9 mouse cellular contexts compared by ENCODE assay signal in the genomic region with DNA sequence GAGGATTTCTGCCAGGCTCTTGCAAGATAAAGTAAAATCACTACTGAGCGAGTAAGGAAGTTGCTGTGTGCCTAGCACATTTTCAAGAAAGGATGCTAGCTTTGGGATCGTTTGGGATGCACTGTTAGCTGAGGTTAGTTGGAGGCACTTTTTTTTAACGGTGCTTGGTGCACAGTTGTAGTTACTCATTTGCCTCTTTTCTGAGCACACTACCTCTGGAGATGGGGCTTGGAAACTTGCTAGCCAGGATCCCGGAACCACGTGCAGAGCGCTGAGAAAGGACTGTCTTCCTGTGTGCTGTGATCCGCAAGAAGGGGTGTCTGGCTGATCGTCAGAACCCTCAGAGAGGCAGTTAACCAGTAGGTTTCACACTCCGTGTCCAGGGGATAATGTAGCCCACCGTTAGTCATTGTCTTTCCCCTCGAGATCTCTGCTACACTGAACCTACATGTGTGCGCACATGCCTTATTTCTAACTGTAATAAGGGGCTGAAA. TPM values are rescaled to one million over a fixed set of nuclear protein-coding genes. Genes with fewer than 3 reads are reported as not detected.
A peak's percentile ranks its signal among the peaks of the same experiment; 100 is the strongest.
DNase-seq lines count a peak whose midpoint lies in the region; ATAC-seq and TF ChIP-seq lines count a peak whose summit lies in the region.
"Had no signal": no experiment of that assay in that cellular context is flagged by ENCODE, and none has a peak within 500 bp of the region (broad histone marks: within the 10 kb centered on the region; RNA-seq: fewer than 3 reads in every experiment).

No protein-coding gene starts in this region.

- peaks cover 34% of the 10 kb centered on the region for H3K27me3 ChIP-seq in heart, embryonic 15.5 days
- peaks cover 54% of the 10 kb centered on the region for H3K27me3 ChIP-seq in embryonic facial prominence, embryonic 10.5 days (replicated peaks; ENCODE audit: low read depth, poor library complexity, severe bottlenecking)
- no peaks in the 10 kb centered on the region for H3K27me3 ChIP-seq in kidney, adult 2 months (replicated peaks; ENCODE audit: control insufficient read depth, insufficient read depth, low read length)
- 0 out of 2 replicates have a peak, but pooled peaks cover 9% of the 10 kb centered on the region for H3K27me3 ChIP-seq in midbrain, embryonic 15.5 days (replicated peaks)
- H3K27me3 ChIP-seq: Patski had no signal

- no peak for TF ChIP-seq CTCF in kidney, adult 2 months (conservative IDR thresholded peaks at IDR 0.05; ENCODE audit: insufficient read depth, insufficient read length, low read depth, low read length)

- DNase-seq in heart, adult 9 months (ENCODE audit: low spot score in 2 of 2), result no peak
- DNase-seq in embryonic facial prominence, embryonic 10.5 days (ENCODE audit: low spot score), result peak; percentile 44
- DNase-seq in kidney, adult 2 months, result peak; percentile 68
- no peak for DNase-seq in gastrocnemius, postnatal 4 days (ENCODE audit: low spot score in 2 of 2)
- DNase-seq in ovary, postnatal 36 days (ENCODE audit: low spot score), result no peak
- DNase-seq in cerebellum, postnatal 10 days, result no peak

- H3K9me3 ChIP-seq in heart, embryonic 15.5 days (replicated peaks), result no peaks in the 10 kb centered on the region
- H3K9me3 ChIP-seq in embryonic facial prominence, embryonic 10.5 days, result no peaks in the 10 kb centered on the region
- no peaks in the 10 kb centered on the region for H3K9me3 ChIP-seq in midbrain, embryonic 15.5 days

- H3K4me3 ChIP-seq in heart, embryonic 15.5 days, result peak overlapping the region; percentile 42
- peak overlapping the region; percentile 59 for H3K4me3 ChIP-seq in embryonic facial prominence, embryonic 10.5 days
- peak overlapping the region; percentile 48 for H3K4me3 ChIP-seq in kidney, adult 2 months (ENCODE audit: insufficient read depth, low read depth, low read length)
- H3K4me3 ChIP-seq in midbrain, embryonic 15.5 days, result peak overlapping the region; percentile 31

- no peak for ATAC-seq in heart, embryonic 15.5 days (replicated peaks; ENCODE audit: insufficient number of reproducible peaks, insufficient read depth, low FRiP score, low read depth)
- no peak for ATAC-seq in midbrain, embryonic 15.5 days (replicated peaks)

- no peak overlapping the region for H3K9ac ChIP-seq in heart, embryonic 15.5 days
- no peak overlapping the region for H3K9ac ChIP-seq in midbrain, embryonic 15.5 days

- peaks cover 16% of the 10 kb centered on the region for H3K4me1 ChIP-seq in heart, embryonic 15.5 days (replicated peaks)
- H3K4me1 ChIP-seq in embryonic facial prominence, embryonic 10.5 days, result peaks cover 19% of the 10 kb centered on the region
- peaks cover 12% of the 10 kb centered on the region; the same call in 1 of the 2 replicates for H3K4me1 ChIP-seq in kidney, adult 2 months (ENCODE audit: control insufficient read depth, insufficient read depth, low read length)
- H3K4me1 ChIP-seq in midbrain, embryonic 15.5 days, result peaks cover 17% of the 10 kb centered on the region; the same call in 1 of the 2 replicates

- H3K36me3 ChIP-seq in heart, embryonic 15.5 days, result no peaks in the 10 kb centered on the region
- no peaks in the 10 kb centered on the region for H3K36me3 ChIP-seq in embryonic facial prominence, embryonic 10.5 days (replicated peaks)
- H3K36me3 ChIP-seq in kidney, adult 2 months (ENCODE audit: control insufficient read depth, insufficient read depth, low read length), result no peaks in the 10 kb centered on the region
- H3K36me3 ChIP-seq in midbrain, embryonic 15.5 days (replicated peaks), result no peaks in the 10 kb centered on the region

- WGBS in heart, embryonic 15.5 days, result 23% methylated on average over 12 of the region's 12 CpGs
- 14% methylated on average over 12 of the region's 12 CpGs for WGBS in embryonic facial prominence, embryonic 10.5 days
- WGBS in kidney, adult 2 months, result 8% methylated on average over 12 of the region's 12 CpGs
- 13% methylated on average over 12 of the region's 12 CpGs for WGBS in midbrain, embryonic 15.5 days

- H3K27ac ChIP-seq in heart, embryonic 15.5 days, result no peak overlapping the region
- H3K27ac ChIP-seq in embryonic facial prominence, embryonic 10.5 days (replicated peaks), result peak overlapping the region; percentile 57
- H3K27ac ChIP-seq in kidney, adult 2 months (ENCODE audit: insufficient read depth, low read depth, low read length), result peak overlapping the region; percentile 95
- no peak overlapping the region for H3K27ac ChIP-seq in midbrain, embryonic 15.5 days

- peak overlapping the region; percentile 77 for H3K4me2 ChIP-seq in heart, embryonic 15.5 days
- H3K4me2 ChIP-seq in midbrain, embryonic 15.5 days, result peak overlapping the region; percentile 54

- TF ChIP-seq POLR2A in kidney, adult 2 months (IDR thresholded peaks at IDR 0.05; ENCODE audit: low read depth, low read length), result no peak

RNA-seq across cellular contexts. Expression of a gene that starts 0.6 kb away (rescaled TPM):
- 0.39 and 1.3 TPM in 2 replicates for polyA plus RNA-seq in heart, embryonic 15.5 days (2015; fragmentation: Nextera tagmentation; extraction: Ambion mirVana)
- 5.6 and 6.5 TPM in 2 replicates for polyA plus RNA-seq in embryonic facial prominence, embryonic 10.5 days (2016; fragmentation: Nextera tagmentation; extraction: Ambion mirVana)
- polyA plus RNA-seq in kidney, adult 2 months (2012; rRNA removed), result 295 and 328 TPM in 2 replicates
- 1.2 and 2.3 TPM in 2 replicates for polyA plus RNA-seq in midbrain, embryonic 15.5 days (2015; fragmentation: Nextera tagmentation; extraction: Ambion mirVana)
- total RNA-seq in gastrocnemius, postnatal 4 days (2021), result 1 to 10 TPM; 1.4 to 2.2 TPM

Comparison
In these comparisons a context has a peak if more than half of its experiments do, and no peak if none do; other contexts are left out.
1. H3K27ac ChIP-seq: peak in embryonic facial prominence, embryonic 10.5 days (single experiment) and kidney, adult 2 months (single experiment); none in heart, embryonic 15.5 days (single experiment) and midbrain, embryonic 15.5 days (single experiment).
2. DNase-seq: peak in embryonic facial prominence, embryonic 10.5 days (single experiment) and kidney, adult 2 months (single experiment); none in heart, adult 9 months (0 of 2), gastrocnemius, postnatal 4 days (0 of 2), ovary, postnatal 36 days (single experiment) and cerebellum, postnatal 10 days (0 of 2).
3. RNA of a gene that starts 0.6 kb away (polyA plus RNA-seq): 295 to 328 TPM in kidney, adult 2 months; 5.6 to 6.5 TPM in embryonic facial prominence, embryonic 10.5 days, 1.2 to 2.3 TPM in midbrain, embryonic 15.5 days and 0.39 to 1.3 TPM in heart, embryonic 15.5 days; every median in the first group is over 10 times any median in the second.
4. Peak in every context shown above with its lines, with median percentiles within 50 percentile points of each other: H3K4me3 ChIP-seq.